Mouse (Mus musculus) spleen, embryonic (tissue): ENCODE data around the gene Itpripl2.

Experiments used
- CTCF ChIA-PET: fragments of 350-600 bp; sonication (Branson Sonifier 250); formaldehyde crosslinking; loops from one replicate; lab custom pipeline; 2022; lab: Charles Lee

Gene Itpripl2

DNA sequence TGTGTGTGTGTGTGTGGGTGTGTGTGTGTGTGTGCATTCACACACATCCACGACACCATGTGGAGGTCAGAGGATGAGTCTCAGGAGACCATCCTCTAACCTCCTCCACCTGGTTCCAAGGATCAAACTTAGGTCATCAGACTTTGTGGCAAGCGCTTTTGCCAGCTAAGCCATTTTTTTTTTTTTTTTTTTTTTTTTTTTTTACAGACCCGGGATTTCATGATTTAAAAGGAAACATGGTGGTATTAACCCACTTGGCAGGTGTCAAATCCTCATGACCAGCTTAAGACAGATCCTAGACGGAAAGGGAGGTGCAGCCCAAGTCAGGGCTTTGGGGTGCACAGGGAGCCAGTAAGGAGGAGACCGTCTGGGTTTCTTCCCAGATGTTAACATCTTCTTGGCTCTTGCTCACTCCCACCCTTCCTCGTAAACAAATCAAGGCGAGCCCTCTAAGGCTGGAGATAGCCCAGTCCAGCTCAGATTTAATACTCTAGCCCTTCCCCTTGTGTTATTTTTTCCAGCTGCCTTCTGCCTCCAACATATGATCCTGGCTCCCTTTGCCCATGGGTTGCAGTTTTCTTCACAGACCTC is 47.8 kb downstream of the Itpripl2 start:
- CTCF ChIA-PET: no interaction called here

DNA sequence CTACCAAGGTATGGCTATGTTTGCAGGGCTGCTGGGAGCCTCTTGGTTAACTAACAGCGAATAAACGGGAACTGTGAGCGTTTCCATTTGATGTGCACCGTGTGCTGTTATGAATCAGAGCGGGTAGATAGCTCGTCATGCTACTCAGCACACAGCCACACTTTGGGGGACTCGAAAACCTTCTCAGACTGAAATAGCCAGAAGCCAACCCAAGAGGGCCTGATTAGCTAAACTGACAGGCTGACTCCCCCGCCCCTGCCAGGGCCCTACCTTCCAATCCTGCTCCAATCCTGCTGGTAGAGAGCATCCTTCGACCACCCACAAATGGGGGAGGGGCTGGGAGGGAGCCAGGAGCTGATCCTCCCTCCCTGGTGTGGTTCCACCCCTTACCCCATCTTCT is 48.4 kb downstream of the Itpripl2 start:
- CTCF ChIA-PET: no interaction called here

DNA sequence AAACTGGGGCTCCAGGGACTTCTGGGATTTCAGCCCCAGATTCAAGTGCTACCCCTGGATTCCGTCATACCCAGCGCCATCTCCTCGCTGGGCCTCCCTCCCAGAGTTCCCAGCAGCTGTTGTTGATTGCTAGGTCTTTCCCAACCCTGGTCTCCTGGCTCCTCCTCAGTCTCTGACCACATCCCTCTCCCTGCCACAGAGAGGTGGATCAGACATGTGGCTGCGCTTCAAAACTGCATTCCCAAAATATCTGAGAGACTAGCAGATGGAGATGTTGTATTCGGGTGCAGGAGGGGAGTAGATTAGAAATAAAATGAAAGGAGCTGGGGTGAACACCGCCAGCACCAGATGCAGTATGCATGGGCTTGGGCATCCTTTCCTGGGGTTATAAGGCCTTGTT is 50.2 kb downstream of the Itpripl2 start:
- CTCF ChIA-PET: no interaction called here

DNA sequence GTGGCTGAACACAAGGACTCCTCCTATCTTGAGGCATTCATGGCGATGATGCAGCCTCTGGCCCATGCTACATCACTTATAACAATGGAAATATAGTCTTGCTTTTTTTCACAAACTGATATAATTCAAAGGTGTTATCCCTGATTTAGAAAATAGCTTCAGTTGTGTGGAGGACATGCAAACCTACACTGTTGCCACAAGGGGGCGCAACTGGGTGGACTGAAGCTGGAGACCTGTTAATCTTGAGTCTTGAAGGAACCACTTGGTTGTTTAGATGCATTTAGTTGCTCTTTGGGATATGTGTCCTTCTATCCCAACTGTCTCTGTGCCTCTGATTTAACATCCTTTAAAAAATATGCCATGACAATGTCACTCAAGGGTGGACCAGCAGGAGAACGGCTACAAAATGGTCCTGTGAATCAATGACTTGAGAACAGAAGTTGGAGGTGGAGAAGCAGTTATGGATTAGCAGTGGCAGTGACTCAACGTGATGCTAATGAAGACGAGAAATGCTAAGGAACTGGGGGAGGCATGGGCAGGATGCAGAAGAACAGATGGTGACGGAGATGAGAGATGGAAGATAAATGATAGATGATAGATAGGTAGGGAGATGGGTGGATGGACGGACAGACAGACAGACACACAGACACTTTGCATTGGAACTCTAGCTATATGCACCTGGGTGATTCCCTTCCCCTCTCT is 54.5 kb downstream of the Itpripl2 start:
- CTCF ChIA-PET: no interaction called here
